Mouse (Mus musculus) kidney, embryonic 16.5 days (tissue): ENCODE measurements around the gene Usp17le. TPM values are rescaled to one million over a fixed set of nuclear protein-coding genes. Genes with fewer than 3 reads are reported as not detected.
"Not testable (repeated sequence)": the region's sequence is repeated elsewhere in the genome, so short reads cannot be mapped to it uniquely, and the experiment has no call there.

Experiments
- ATAC-seq: fragments of 200-750 bp; cut with Nextera tagmentation; 2 replicates; pipeline ENCODE4 v1.8.0; 2017; ENCODE audit warnings: moderate TSS enrichment; ENCODE audit not compliant: low FRiP score, low TSS enrichment
- H3K27ac ChIP-seq: fragments of 300-500 bp; sonication (generic); 2 replicates; pipeline ENCODE4 v1.5.1; 2014; ENCODE audit warnings: low read length
- H3K27me3 ChIP-seq: fragments of 300-500 bp; sonication (generic); 2 replicates; pipeline ENCODE4 v1.6.1; 2014; ENCODE audit warnings: low read length, control low read depth, mixed read lengths; ENCODE audit not compliant: insufficient read depth
- H3K36me3 ChIP-seq: fragments of 300-500 bp; sonication (generic); 2 replicates; pipeline ENCODE4 v1.6.1; 2014; ENCODE audit warnings: low read length, control low read depth, mixed read lengths; ENCODE audit not compliant: insufficient read depth
- H3K4me1 ChIP-seq: fragments of 300-500 bp; sonication (generic); 2 replicates; pipeline ENCODE4 v1.6.1; 2014; ENCODE audit warnings: low read length, control low read depth, mixed read lengths; ENCODE audit not compliant: insufficient read depth
- H3K4me2 ChIP-seq: fragments of 300-500 bp; sonication (generic); replicated peaks from 2 replicates; pipeline ENCODE4 v1.6.1; 2014; ENCODE audit warnings: low read depth, low read length
- H3K4me3 ChIP-seq: fragments of 300-500 bp; sonication (generic); 2 replicates; pipeline ENCODE4 v1.5.1; 2014; ENCODE audit warnings: mild to moderate bottlenecking, low read length
- H3K9ac ChIP-seq: fragments of 300-500 bp; sonication (generic); replicated peaks from 2 replicates; pipeline ENCODE4 v1.6.1; 2014; ENCODE audit warnings: low read length
- H3K9me3 ChIP-seq: fragments of 300-500 bp; sonication (generic); 2 replicates; pipeline ENCODE4 v1.6.1; 2016; ENCODE audit warnings: low read length, control low read depth
- WGBS: fragments of 180-500 bp; shearing (Covaris S2); extraction: QIAGEN DNeasy Blood & Tissue Kit; methylation state at CpG from one replicate; pipeline ENCODE4 v1.1.7; 2014; 5-methylcytosine and 5-hydroxymethylcytosine counted together
- polyA plus RNA-seq: library from polyadenylated mRNA; unstranded; fragments of >200 nt; fragmentation: Nextera tagmentation; extraction: Ambion mirVana; gene quantifications from 2 replicates; pipeline ENCODE4 v1.2.1, GENCODE M21; 2015

Gene Usp17le
- not detected in 2 replicates for polyA plus RNA-seq

DNA sequence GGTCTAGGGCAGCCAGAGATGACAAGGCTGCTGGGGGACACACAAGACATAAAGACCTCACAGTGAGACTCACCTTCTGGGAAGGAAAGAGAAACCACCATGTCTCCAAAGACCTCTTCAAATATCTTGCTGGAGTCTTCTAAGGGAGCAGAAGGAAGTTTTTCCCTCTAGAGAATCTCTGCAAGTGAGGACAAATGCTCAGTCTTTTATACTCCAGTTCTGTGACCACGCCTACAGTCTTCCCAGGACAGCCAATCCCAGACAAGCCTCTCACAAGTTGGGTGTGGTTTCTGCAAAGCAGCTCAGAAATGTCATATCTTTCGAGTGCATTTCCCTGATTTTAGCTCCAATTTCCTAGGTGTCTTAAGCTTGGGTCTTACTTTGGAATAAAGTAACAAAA, at the start of gene Usp17le:
Gene Usp17le (minus strand): TSS at position 101 of the 400 bp plus-strand sequence.
- H3K27ac ChIP-seq, H3K9ac ChIP-seq, H3K36me3 ChIP-seq, H3K4me1 ChIP-seq, H3K4me3 ChIP-seq, H3K27me3 ChIP-seq, H3K4me2 ChIP-seq, H3K9me3 ChIP-seq, ATAC-seq: not testable (repeated sequence)
- WGBS = 68% methylated on average over 2 of the region's 2 CpGs

DNA sequence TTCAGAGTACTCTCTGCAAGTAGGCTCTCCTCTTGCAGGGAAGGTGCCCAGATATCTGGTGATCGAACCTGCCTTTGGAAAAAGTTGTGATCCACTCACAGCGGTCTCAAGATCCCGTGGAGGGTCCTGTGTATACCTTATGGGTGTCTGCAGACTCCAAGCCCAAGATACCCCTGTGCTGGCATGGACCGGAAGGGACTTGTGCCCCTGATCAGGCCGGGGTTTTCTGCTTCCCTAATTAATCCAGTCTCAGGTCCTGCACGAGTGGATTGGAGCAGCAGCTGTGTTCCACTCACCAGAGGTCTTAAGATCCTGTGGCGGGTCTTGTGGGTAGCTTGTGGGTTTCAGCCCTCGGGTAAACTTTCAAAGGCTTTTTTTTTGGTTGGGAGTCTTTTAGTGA, 33.1 kb upstream of the Usp17le start:
- WGBS = 88% methylated on average over 8 of the region's 8 CpGs
- not testable (repeated sequence) for ATAC-seq, H3K9ac ChIP-seq, H3K4me2 ChIP-seq, H3K27me3 ChIP-seq, H3K27ac ChIP-seq, H3K4me3 ChIP-seq, H3K4me1 ChIP-seq, H3K9me3 ChIP-seq, H3K36me3 ChIP-seq

DNA sequence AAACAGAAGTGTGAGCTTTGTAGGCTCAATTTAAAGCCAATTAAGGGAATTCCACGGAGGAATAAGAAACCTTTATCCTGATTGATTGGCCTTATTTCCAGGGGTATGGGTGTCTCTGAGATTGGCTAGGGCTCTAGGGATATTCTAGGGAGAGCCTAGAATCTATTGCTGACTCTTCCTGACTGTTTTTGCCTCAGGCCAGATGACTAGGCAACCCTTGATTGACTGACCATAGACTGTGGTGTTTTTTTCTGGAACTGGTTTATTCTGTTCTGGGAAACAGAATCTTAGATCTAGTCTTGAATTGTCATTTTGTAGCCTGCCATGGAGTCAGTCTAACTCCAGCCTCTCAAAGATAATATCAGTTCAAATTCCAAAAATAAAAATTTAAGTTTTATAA, 13.5 kb upstream of the Usp17le start:
- Histone ChIP-seq H3K27ac (no peak overlapping the region), H3K4me1 (no peaks in the 10 kb centered on the region), H3K4me2 (no peak overlapping the region), H3K36me3 (no peaks in the 10 kb centered on the region), H3K9me3 (no peaks in the 10 kb centered on the region), H3K9ac (no peak overlapping the region), H3K27me3 (no peaks in the 10 kb centered on the region), H3K4me3 (no peak overlapping the region)
- WGBS = 56% methylated on average over 1 of the region's 1 CpGs
- ATAC-seq = no peak

Other genes with a start within 250 kb of the Usp17le start
- not detected in 2 replicates for gene Olfr651, start 227.3 kb downstream of the Usp17le start, polyA plus RNA-seq
- not detected in 2 replicates for gene Olfr652, start 216.6 kb downstream of the Usp17le start, polyA plus RNA-seq
- gene Olfr653, start 200.2 kb downstream of the Usp17le start, polyA plus RNA-seq = not detected in 2 replicates
- gene Olfr654, start 190.4 kb downstream of the Usp17le start, polyA plus RNA-seq = not detected in 2 replicates
- not detected in 2 replicates for gene Olfr655, start 175.7 kb downstream of the Usp17le start, polyA plus RNA-seq
- gene Olfr656, start 163.5 kb downstream of the Usp17le start, polyA plus RNA-seq = not detected in 2 replicates
- gene Olfr657, start 152.7 kb downstream of the Usp17le start, polyA plus RNA-seq = not detected in 2 replicates
- gene Olfr658, start 130.2 kb downstream of the Usp17le start, polyA plus RNA-seq = not detected in 2 replicates
- gene Olfr659, start 110.7 kb downstream of the Usp17le start, polyA plus RNA-seq = not detected in 2 replicates
- gene Olfr661, start 91.0 kb downstream of the Usp17le start, polyA plus RNA-seq = not detected in 2 replicates
- gene Usp17lb, start 65.1 kb upstream of the Usp17le start, polyA plus RNA-seq = not detected in 2 replicates
- gene Usp17la, start 79.5 kb upstream of the Usp17le start, polyA plus RNA-seq = not detected in 2 replicates
- gene Olfr665, start 100.6 kb upstream of the Usp17le start, polyA plus RNA-seq = not detected in 2 replicates
- not detected in 2 replicates for gene Olfr666, start 118.5 kb upstream of the Usp17le start, polyA plus RNA-seq
- not detected in 2 replicates for gene Olfr667, start 144.0 kb upstream of the Usp17le start, polyA plus RNA-seq
- gene Olfr668, start 150.6 kb upstream of the Usp17le start, polyA plus RNA-seq = not detected in 2 replicates
- gene Olfr669, start 156.8 kb upstream of the Usp17le start, polyA plus RNA-seq = not detected in 2 replicates
- gene Olfr670, start 185.2 kb upstream of the Usp17le start, polyA plus RNA-seq = not detected in 2 replicates
- gene Olfr671, start 201.7 kb upstream of the Usp17le start, polyA plus RNA-seq = not detected in 2 replicates
- not detected in 2 replicates for gene Olfr672, start 224.6 kb upstream of the Usp17le start, polyA plus RNA-seq